Mouse (Mus musculus) MEL (cell line): ENCODE measurements at regions not wholly inside any gene's neighbourhood (a gene's known extent, or its start where the extent isn't known, plus 50 kb on each side); places are given as distances from the start of the nearest gene placed in this dataset.

Experiments
- DNase-seq: peaks from one replicate; pipeline ENCODE4 v3.0.0; 2011; ENCODE audit warnings: low read depth, low spot score
- H3K27ac ChIP-seq: 2 replicates; pipeline ENCODE4 v1.5.1; 2012; ENCODE audit warnings: low read depth, mild to moderate bottlenecking, control low read depth, low read length, moderate library complexity; ENCODE audit not compliant: control insufficient read depth
- H3K27me3 ChIP-seq, 2 experiments: fragments of 150-350 bp in 1 of 2; sonication (generic) in 1 of 2; 2 replicates each; pipeline ENCODE4 v1.6.1; 2012; ENCODE audit warnings: low read length in 2 of 2, mild to moderate bottlenecking in 2 of 2, improper control_type of control experiment in 1 of 2, moderate library complexity in 1 of 2; ENCODE audit not compliant: insufficient read depth in 2 of 2, control insufficient read depth in 1 of 2
- H3K36me3 ChIP-seq, 2 experiments: 2 replicates each; pipeline ENCODE4 v1.6.1; 2012 to 2014; ENCODE audit warnings: low read length in 2 of 2, improper control_type of control experiment in 1 of 2, inconsistent platforms in 1 of 2, mild to moderate bottlenecking in 1 of 2; ENCODE audit not compliant: insufficient read depth in 2 of 2, control insufficient read depth in 1 of 2
- H3K4me1 ChIP-seq, 2 experiments: fragments of 150-350 bp in 1 of 2; sonication (generic) in 1 of 2; 2 replicates each; pipeline ENCODE4 v1.6.1; 2012; ENCODE audit warnings: low read length in 2 of 2, improper control_type of control experiment in 1 of 2, mild to moderate bottlenecking in 1 of 2; ENCODE audit not compliant: insufficient read depth in 2 of 2, control insufficient read depth in 1 of 2
- H3K4me3 ChIP-seq, 2 experiments: fragments of 150-350 bp in 1 of 2; sonication (generic) in 1 of 2; 2 replicates each; pipeline ENCODE4 v1.5.1; 2012; ENCODE audit warnings: low read depth in 2 of 2, low read length in 2 of 2, mild to moderate bottlenecking in 2 of 2, moderate library complexity in 2 of 2, control low read depth in 1 of 2, improper control_type of control experiment in 1 of 2; ENCODE audit not compliant: control insufficient read depth in 1 of 2, insufficient read depth in 1 of 2
- H3K79me2 ChIP-seq: 2 replicates; pipeline ENCODE4 v1.6.1; 2012; ENCODE audit warnings: mild to moderate bottlenecking, low read length, moderate library complexity; ENCODE audit not compliant: control insufficient read depth, poor library complexity, insufficient read depth
- H3K9ac ChIP-seq: 2 replicates; pipeline ENCODE4 v1.6.1; 2012; ENCODE audit warnings: low read depth, mild to moderate bottlenecking, control low read depth, low read length, moderate library complexity; ENCODE audit not compliant: control insufficient read depth, poor library complexity, severe bottlenecking
- H3K9me3 ChIP-seq: fragments of 150-350 bp; sonication (generic); replicated peaks from 2 replicates; pipeline ENCODE4 v1.6.1; 2012; ENCODE audit warnings: mild to moderate bottlenecking, low read length, improper control_type of control experiment, moderate library complexity; ENCODE audit not compliant: insufficient read depth
- BHLHE40 ChIP-seq: IDR thresholded peaks from 2 replicates; pipeline ENCODE4 v1.6.1; 2012; ENCODE audit warnings: low read depth, mild to moderate bottlenecking, inconsistent platforms, low read length, improper control_type of control experiment, borderline replicate concordance
- CHD2 ChIP-seq: IDR thresholded peaks from 2 replicates; pipeline ENCODE4 v1.6.1; 2011; ENCODE audit warnings: low read length, improper control_type of control experiment
- CTCF ChIP-seq, 3 experiments: IDR thresholded peaks in 2 of 3; conservative IDR thresholded peaks in 1 of 3; 2 replicates each; pipeline ENCODE4 v1.5.1; 2011 to 2012; ENCODE audit warnings: low read length in 3 of 3, low read depth in 2 of 3, mild to moderate bottlenecking in 2 of 3, improper control_type of control experiment in 1 of 3, inconsistent platforms in 1 of 3, mixed read lengths in 1 of 3, moderate library complexity in 1 of 3; ENCODE audit not compliant: control insufficient read depth in 1 of 3, insufficient read depth in 1 of 3, poor library complexity in 1 of 3, severe bottlenecking in 1 of 3
- E2F4 ChIP-seq: IDR thresholded peaks from 2 replicates; pipeline ENCODE4 v1.6.1; 2011; ENCODE audit warnings: low read depth, low read length, improper control_type of control experiment, borderline replicate concordance
- ELF1 ChIP-seq: IDR thresholded peaks from 2 replicates; pipeline ENCODE4 v1.6.1; 2014; ENCODE audit warnings: low read depth, mild to moderate bottlenecking, inconsistent platforms, low read length, improper control_type of control experiment, moderate library complexity
- EP300 ChIP-seq, 2 experiments: IDR thresholded peaks; 2 replicates each; pipeline ENCODE4 v1.6.1; 2011; ENCODE audit warnings: improper control_type of control experiment in 2 of 2, low read length in 2 of 2, low read depth in 1 of 2, mild to moderate bottlenecking in 1 of 2
- GATA1 ChIP-seq: IDR thresholded peaks from 2 replicates; pipeline ENCODE4 v1.6.1; 2011; ENCODE audit warnings: low read depth, low read length, improper control_type of control experiment
- MAZ ChIP-seq: IDR thresholded peaks from 2 replicates; pipeline ENCODE4 v1.6.1; 2012; ENCODE audit warnings: low read depth, mild to moderate bottlenecking, inconsistent platforms, low read length, improper control_type of control experiment
- MXI1 ChIP-seq: IDR thresholded peaks from 2 replicates; pipeline ENCODE4 v1.6.1; 2011; ENCODE audit warnings: mild to moderate bottlenecking, low read depth, low read length, improper control_type of control experiment
- MYC ChIP-seq: IDR thresholded peaks from 2 replicates; pipeline ENCODE4 v1.6.1; 2011; ENCODE audit warnings: low read depth, mild to moderate bottlenecking, low read length, improper control_type of control experiment, moderate library complexity
- NRF1 ChIP-seq: IDR thresholded peaks from 2 replicates; pipeline ENCODE4 v1.6.1; 2014; ENCODE audit warnings: low read depth, mild to moderate bottlenecking, inconsistent platforms, low read length, improper control_type of control experiment, moderate library complexity; ENCODE audit not compliant: poor library complexity, insufficient read depth, severe bottlenecking
- POLR2A ChIP-seq, 2 experiments: IDR thresholded peaks; 2 replicates each; pipeline ENCODE4 v1.6.1; 2011 to 2012; ENCODE audit warnings: low read length in 2 of 2, mild to moderate bottlenecking in 2 of 2, control low read depth in 1 of 2, improper control_type of control experiment in 1 of 2, low read depth in 1 of 2, moderate library complexity in 1 of 2; ENCODE audit not compliant: control insufficient read depth in 1 of 2, insufficient read depth in 1 of 2, poor library complexity in 1 of 2
- POLR2AphosphoS2 ChIP-seq: IDR thresholded peaks from 2 replicates; pipeline ENCODE4 v1.6.1; 2011; ENCODE audit warnings: low read length, improper control_type of control experiment
- RCOR1 ChIP-seq: IDR thresholded peaks from 2 replicates; pipeline ENCODE4 v1.6.1; 2012; ENCODE audit warnings: low read depth, mild to moderate bottlenecking, inconsistent platforms, low read length, improper control_type of control experiment
- SIN3A ChIP-seq: IDR thresholded peaks from 2 replicates; pipeline ENCODE4 v1.6.1; 2012; ENCODE audit warnings: low read length, improper control_type of control experiment, inconsistent platforms
- TCF12 ChIP-seq: IDR thresholded peaks from 2 replicates; pipeline ENCODE4 v1.6.1; 2014; ENCODE audit warnings: low read depth, mild to moderate bottlenecking, inconsistent platforms, low read length, improper control_type of control experiment, moderate library complexity
- UBTF ChIP-seq: IDR thresholded peaks from 2 replicates; pipeline ENCODE4 v1.6.1; 2012; ENCODE audit warnings: low read depth, mild to moderate bottlenecking, inconsistent platforms, low read length, improper control_type of control experiment, moderate library complexity, borderline replicate concordance; ENCODE audit not compliant: insufficient read depth
- ZKSCAN1 ChIP-seq: IDR thresholded peaks from 2 replicates; pipeline ENCODE4 v1.6.1; 2012; ENCODE audit warnings: low read depth, mild to moderate bottlenecking, inconsistent platforms, low read length, improper control_type of control experiment, moderate library complexity
- ZMIZ1 ChIP-seq: IDR thresholded peaks from 2 replicates; pipeline ENCODE4 v1.6.1; 2012; ENCODE audit warnings: low read depth, mild to moderate bottlenecking, inconsistent platforms, low read length, improper control_type of control experiment, moderate library complexity
- ZNF384 ChIP-seq: IDR thresholded peaks from 2 replicates; pipeline ENCODE4 v1.6.1; 2012; ENCODE audit warnings: low read depth, mild to moderate bottlenecking, inconsistent platforms, low read length, improper control_type of control experiment

DNA sequence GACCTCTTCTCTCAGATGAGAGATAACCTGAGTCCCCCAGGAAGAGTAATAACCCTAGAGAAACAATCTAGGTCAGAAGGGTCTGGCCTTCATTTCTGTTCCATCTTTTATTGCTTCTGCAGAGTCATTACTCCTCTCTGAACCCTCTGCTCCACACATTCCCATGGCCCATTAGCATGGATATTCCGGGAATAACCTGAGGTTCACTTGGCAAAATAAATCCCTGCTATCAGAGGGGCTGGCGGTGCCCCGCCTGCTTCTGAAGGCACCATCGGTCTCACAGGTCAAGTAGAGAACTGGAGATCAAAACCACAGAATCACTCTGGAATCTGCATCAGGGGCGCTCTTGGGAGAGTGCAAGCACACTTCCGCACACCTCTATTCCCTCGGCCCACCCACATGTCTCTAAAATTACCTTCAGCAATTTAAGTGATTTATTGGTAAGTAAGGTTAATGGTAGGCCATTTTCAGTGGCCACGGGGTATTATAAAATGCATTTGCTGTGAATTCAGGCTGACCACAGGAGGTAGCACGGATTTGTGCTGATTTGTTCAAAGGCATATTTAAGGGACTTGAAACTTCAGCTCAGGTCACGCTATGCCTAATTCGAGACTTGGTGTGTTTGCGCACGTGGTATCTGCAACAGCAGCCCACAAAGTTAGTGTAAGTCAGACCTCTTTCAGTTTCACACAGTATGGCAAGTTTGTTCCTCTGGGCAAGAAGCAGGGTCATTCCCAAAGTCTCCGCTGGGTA, 243.4 kb upstream of the Adcy2 start:
- Histone ChIP-seq H3K9ac (no peak overlapping the region), H3K79me2 (no peaks in the 10 kb centered on the region), H3K27me3 (no peaks in the 10 kb centered on the region), H3K4me3 (no peak overlapping the region), H3K27ac (no peak overlapping the region), H3K9me3 (no peaks in the 10 kb centered on the region), H3K36me3 (no peaks in the 10 kb centered on the region), H3K4me1 (no peaks in the 10 kb centered on the region)
- DNase-seq, result no peak
- TF ChIP-seq MYC, result no peak
- TF ChIP-seq RCOR1, result no peak
- TF ChIP-seq E2F4, result no peak
- no peak for TF ChIP-seq ZNF384
- no peak for TF ChIP-seq ELF1
- no peak for TF ChIP-seq UBTF

DNA sequence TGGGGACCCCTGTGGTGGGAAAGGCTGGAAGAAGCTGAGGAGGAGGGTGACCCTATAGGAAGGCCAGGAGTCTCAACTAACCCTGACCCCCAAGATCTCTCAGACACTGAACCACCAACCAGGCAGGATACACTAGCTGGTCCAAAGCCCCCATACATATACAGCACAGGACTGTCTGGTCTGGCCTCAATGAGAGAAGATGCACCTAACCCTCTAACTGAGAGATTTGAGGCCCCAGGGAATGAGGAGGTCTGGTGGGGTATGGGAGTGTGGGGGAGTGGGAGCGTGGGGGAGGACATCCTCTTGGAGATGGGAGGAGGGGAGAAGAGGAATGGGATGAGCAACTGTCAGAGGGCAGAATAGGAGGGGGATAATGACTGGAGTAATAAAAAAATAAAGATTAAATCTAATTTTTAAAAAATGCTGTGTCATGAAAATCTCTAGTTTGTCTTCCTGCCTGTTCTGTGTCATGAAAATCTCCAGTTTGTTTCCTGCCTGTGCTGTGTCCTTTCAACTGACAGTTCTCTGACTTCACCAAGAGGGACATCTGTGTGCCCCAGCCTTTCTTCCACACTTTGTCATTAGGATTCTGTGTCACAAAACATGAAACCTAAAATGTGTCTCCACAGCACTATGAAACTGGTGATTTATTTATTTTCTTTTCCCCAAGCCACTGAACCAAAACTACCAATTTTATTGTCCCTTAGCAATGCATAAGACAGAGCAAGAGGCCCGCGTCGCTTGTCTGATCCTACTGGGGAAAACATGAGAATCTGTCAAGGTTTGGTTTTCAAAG, 251.2 kb upstream of the Adcy2 start:
- DNase-seq, result no peak
- H3K4me1 ChIP-seq, result no peaks in the 10 kb centered on the region
- no peak overlapping the region for H3K9ac ChIP-seq
- no peaks in the 10 kb centered on the region for H3K27me3 ChIP-seq
- H3K4me3 ChIP-seq, result no peak overlapping the region
- no peaks in the 10 kb centered on the region for H3K79me2 ChIP-seq
- TF ChIP-seq POLR2A (IDR thresholded peaks at IDR 0.05; ENCODE audit: control insufficient read depth in 1 of 2, insufficient read depth in 1 of 2, low read depth in 1 of 2, low read length in 2 of 2, poor library complexity in 1 of 2), result no peak
- no peak for TF ChIP-seq UBTF
- no peak for TF ChIP-seq RCOR1
- TF ChIP-seq GATA1, result no peak
- TF ChIP-seq ZNF384, result no peak
- no peak for TF ChIP-seq NRF1
- no peak for TF ChIP-seq MXI1
- no peak for TF ChIP-seq CHD2
- TF ChIP-seq TCF12, result no peak
- TF ChIP-seq ZMIZ1, result no peak
- no peak for TF ChIP-seq BHLHE40
- TF ChIP-seq POLR2AphosphoS2, result no peak
- no peak for TF ChIP-seq ZKSCAN1
- TF ChIP-seq SIN3A, result no peak
- TF ChIP-seq CTCF (IDR thresholded peaks at IDR 0.05 in 2 of 3, conservative IDR thresholded peaks at IDR 0.05 in 1 of 3; ENCODE audit: control insufficient read depth in 1 of 3, insufficient read depth in 1 of 3, low read depth in 2 of 3, low read length in 3 of 3, poor library complexity in 1 of 3, severe bottlenecking in 1 of 3), result no peak
- TF ChIP-seq EP300 (IDR thresholded peaks at IDR 0.05; ENCODE audit: low read depth in 1 of 2, low read length in 2 of 2), result no peak
- no peak for TF ChIP-seq MAZ
- H3K9me3 ChIP-seq, result no peaks in the 10 kb centered on the region
- H3K36me3 ChIP-seq, result no peaks in the 10 kb centered on the region
- no peak overlapping the region for H3K27ac ChIP-seq
